Mouse (Mus musculus): ENCODE measurements around the gene Chm.
"Not testable (repeated sequence)": the region's sequence is repeated elsewhere in the genome, so short reads cannot be mapped to it uniquely, and the experiment has no call there.

Gene Chm

GRCm38 (mm10) chrX:113185230-113185985 lies at the start of gene Chm:
Chm (minus strand) TSS chrX:113185517.
- DNase-seq, result peak; percentile 33

GRCm38 (mm10) chrX:113193901-113194300 lies 8.6 kb upstream of the Chm start:
- no peak for DNase-seq

- no peak for DNase-seq
Measured at GRCm38 (mm10) chrX:113184569-113185229, 618 bp downstream of the Chm start.

DNA sequence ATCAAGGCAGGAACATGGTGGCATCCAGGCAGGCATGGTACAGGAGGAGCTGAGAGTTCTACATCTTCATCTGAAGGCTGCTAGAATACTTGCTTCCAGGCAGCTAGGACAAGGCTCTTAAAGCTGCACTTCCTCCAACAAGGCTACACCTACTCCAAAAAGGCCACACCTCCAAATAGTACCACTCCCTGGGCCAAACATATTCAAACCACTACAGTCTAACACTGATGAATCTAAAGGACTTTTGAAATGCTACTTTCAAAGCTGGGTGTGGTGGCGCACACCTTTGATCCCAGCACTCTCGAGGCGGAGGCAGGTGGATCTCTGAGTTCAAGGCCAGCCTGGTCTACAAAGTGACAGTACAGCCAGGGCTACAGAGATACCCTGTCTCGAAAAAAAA lies 4.5 kb downstream of the Chm start:
- not testable (repeated sequence) for DNase-seq

DNA sequence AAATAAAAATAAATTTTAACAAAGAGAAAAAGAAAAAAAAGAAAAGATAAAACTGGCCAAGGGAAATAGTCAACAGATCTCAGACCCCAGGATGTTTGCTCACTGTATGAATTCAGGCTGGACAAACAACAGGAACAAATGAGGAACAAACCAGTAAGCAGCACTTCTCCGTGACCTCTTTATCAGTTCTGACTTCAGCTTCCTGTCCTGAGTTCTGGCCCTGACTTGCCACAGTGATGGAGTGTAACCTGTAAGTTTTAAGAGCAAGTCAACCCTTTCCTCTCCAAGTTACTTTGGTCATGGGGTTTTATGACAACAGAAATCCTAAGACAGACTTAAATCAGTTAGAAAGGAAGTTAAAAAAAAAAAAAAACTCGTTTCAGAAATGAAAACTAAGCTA lies 12.6 kb downstream of the Chm start:
- DNase-seq, result no peak

GRCm38 (mm10) chrX:113172271-113172670 lies 13.0 kb downstream of the Chm start:
- no peak for DNase-seq

GRCm38 (mm10) chrX:113160268-113160860 lies 25.0 kb downstream of the Chm start:
- no peak for DNase-seq

DNA sequence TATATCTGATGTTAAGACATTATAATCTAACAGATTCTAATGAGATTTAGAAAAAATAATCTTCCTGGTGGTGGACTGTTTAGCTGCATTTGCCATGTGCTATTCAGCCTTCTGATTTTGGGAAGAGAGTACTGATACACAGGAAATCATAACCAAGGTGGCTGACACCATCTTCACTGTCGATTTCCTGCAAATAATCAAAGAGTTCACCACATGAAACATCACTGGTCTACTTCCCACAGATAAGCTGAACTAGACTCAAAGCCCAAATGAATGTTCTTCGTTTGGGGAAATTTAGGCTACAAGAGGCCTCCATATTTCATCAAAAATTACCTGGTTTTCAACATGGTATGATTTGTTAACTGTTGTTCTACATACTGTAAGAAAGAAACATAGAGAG lies 101.1 kb downstream of the Chm start:
- DNase-seq, result no peak

GRCm38 (mm10) chrX:113076053-113076452 lies 109.3 kb downstream of the Chm start:
- DNase-seq, result no peak

DNA sequence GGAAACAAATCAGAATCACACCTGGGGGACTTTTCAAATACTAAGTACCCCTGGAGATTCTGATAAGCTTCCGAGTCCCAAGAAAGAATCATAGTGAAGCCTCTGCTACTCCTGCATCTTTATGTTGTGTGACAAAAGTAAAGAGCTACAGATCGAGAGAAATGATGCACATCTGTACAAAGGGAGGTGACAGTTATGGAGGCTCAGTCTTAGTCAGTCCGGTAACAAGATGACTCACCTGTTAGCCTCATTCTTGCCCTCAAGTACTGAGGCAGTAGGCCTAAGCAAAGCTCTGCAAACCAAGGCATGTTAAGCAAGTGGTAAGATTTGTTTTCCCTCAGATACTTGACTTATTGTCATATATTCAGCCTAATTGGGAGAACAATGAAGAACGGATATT lies 110.5 kb downstream of the Chm start:
- no peak for DNase-seq

DNA sequence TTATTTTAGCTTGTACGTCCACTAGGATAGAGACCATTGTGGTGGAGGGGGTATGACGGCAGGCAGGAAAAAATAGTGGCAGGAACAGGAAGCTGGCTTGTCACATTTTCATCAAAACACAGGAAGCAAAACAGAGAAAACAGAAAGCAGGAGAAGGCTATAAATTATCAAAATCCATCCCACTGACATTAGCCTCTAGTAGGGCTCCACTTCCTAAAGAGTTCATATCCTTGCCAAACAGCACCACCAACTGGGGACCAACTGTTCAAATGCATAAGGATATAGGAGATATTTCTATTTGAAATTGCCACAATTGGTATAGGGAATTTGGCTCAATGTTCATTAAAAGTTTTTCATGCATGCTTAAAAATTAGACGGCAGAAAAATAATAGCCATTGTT lies 181.7 kb downstream of the Chm start:
- no peak for DNase-seq

- no peak for DNase-seq
Measured at GRCm38 (mm10) chrX:113002192-113002591, 183.1 kb downstream of the Chm start.

All from cerebellum, adult 11 months (tissue).